Mouse (Mus musculus): ENCODE data around the gene Ctdnep1. TPM values are rescaled to one million over a fixed set of nuclear protein-coding genes. Genes with fewer than 3 reads are reported as not detected.

Gene Ctdnep1
- 121 and 139 TPM in 2 replicates for polyA plus RNA-seq (2012; rRNA removed)

DNA sequence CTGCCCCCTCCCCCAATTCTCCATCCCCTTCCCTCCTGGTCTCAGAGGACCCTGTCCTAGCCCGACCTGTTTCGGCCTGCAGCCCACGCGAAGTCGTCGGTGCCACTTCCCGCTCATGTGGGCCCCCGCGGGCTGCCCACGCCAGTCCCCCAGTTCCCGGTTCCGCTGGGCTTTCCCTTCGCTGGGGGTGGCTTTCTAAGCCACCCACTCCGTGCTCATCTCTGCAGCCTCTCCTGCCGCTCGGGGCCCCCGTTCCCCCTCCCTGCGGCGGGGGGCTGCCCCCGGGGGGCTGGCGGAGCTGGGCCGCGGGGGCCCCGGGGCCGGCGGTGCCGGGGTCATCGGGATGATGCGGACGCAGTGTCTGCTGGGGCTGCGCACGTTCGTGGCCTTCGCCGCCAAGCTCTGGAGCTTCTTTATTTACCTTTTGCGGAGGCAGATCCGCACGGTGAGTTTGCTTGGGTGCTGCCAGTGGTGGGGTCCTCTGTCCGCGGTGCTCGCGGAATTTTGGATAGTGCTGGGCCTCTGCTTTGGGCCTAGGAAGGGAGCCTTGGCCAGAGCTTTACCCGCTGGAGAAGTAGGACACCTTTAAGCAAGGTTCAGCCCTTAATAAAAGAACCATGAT is at the start of gene Ctdnep1:
TSS of gene Ctdnep1 (plus strand) at position 16 of the 622 bp plus-strand sequence.
- H3K4me3 ChIP-seq (ENCODE audit: insufficient read depth, low read length) = peak within 1 kb of the TSS; percentile 56

DNA sequence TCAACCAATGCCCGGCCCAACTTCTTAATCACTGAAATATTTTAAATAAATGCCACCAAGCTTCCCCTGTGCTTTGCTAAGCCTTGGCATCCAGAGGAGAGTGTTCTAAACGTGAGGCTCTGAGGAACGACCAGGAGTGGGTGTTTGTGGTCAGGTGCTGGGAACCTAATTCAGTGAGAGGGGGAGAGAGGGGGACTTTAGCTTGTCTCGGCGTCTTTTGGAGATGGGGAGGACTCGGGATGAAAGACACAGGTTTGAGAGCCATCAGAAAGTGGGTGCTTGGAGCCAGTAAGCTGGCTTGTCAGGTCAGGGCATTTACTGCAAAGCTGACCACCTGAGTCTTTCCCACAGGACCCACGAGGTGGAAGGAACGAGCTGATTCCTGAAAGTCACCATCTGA is 49.2 kb upstream of the Ctdnep1 start:
- no peaks in the 10 kb centered on the region for H3K4me1 ChIP-seq (ENCODE audit: control insufficient read depth, insufficient read depth, low read length)
- H3K27ac ChIP-seq (ENCODE audit: insufficient read depth, low read length) = no peak overlapping the region
- H3K4me3 ChIP-seq (ENCODE audit: insufficient read depth, low read length) = no peak overlapping the region
- no peak for TF ChIP-seq CTCF (IDR thresholded peaks at IDR 0.05; ENCODE audit: extremely low read depth, insufficient read depth, low read length)
- TF ChIP-seq POLR2A (IDR thresholded peaks at IDR 0.05; ENCODE audit: extremely low read depth, insufficient read depth, low read length) = no peak

More for the DNA sequence above, at the start of gene Ctdnep1:
- Histone ChIP-seq H3K27ac (ENCODE audit: insufficient read depth, low read length) (peak within 1 kb of the TSS; percentile 82), H3K4me1 (ENCODE audit: control insufficient read depth, insufficient read depth, low read length) (peaks cover 7% of the 10 kb centered on the region; the same call in 1 of the 2 replicates)
- TF ChIP-seq CTCF (IDR thresholded peaks at IDR 0.05; ENCODE audit: extremely low read depth, insufficient read depth, low read length) (no peak), POLR2A (IDR thresholded peaks at IDR 0.05; ENCODE audit: extremely low read depth, insufficient read depth, low read length) (no peak)

DNA sequence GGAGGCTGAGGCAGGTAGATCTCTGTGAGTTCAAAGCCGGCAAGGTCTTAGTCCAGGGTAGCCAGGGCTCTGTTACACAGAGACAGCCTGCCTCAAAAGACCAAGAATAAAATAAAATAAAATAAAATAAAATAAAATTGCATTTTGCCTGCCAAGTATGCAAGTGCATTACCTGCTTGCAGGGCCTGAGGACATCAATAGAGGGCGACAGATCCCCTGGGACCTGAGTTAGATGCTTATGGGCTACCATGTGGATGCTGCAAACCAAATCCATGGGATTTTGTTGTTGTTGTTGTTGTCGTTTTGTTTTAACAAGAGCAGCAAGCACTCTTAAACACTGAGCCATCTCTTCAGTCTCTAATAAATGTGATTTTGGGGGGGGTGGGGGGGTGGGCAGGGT is 48.7 kb upstream of the Ctdnep1 start:
- Histone ChIP-seq H3K4me1 (ENCODE audit: control insufficient read depth, insufficient read depth, low read length) (peaks cover 2% of the 10 kb centered on the region; the same call in 1 of the 2 replicates), H3K4me3 (ENCODE audit: insufficient read depth, low read length) (no peak overlapping the region), H3K27ac (ENCODE audit: insufficient read depth, low read length) (no peak overlapping the region)
- TF ChIP-seq CTCF (IDR thresholded peaks at IDR 0.05; ENCODE audit: extremely low read depth, insufficient read depth, low read length) (0 out of 2 replicates have a peak, but pooled peaks have one; percentile 17), POLR2A (IDR thresholded peaks at IDR 0.05; ENCODE audit: extremely low read depth, insufficient read depth, low read length) (no peak)

DNA sequence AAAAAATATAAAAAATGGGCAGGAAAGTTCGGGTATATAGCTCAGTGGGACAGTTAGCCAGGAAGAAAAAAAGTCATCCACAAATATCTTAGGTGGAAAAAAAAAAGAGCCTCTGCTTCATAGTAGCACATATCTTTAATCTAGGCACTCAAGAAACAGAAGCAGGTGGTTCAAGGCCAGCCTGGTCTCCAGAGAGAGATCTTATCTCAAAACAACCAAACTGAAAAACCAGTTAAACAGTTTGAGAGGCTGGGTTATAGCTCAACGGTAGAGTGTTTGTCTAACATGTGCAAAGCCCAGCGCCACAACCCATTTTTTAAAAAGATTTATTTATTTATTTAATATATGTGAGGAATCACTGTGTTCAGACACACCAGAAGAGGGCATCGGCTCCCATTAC is 47.9 kb upstream of the Ctdnep1 start:
- no peak overlapping the region for H3K4me3 ChIP-seq (ENCODE audit: insufficient read depth, low read length)
- H3K27ac ChIP-seq (ENCODE audit: insufficient read depth, low read length) = no peak overlapping the region
- no peak for TF ChIP-seq CTCF (IDR thresholded peaks at IDR 0.05; ENCODE audit: extremely low read depth, insufficient read depth, low read length)
- no peak for TF ChIP-seq POLR2A (IDR thresholded peaks at IDR 0.05; ENCODE audit: extremely low read depth, insufficient read depth, low read length)
- peaks cover 2% of the 10 kb centered on the region; the same call in 1 of the 2 replicates for H3K4me1 ChIP-seq (ENCODE audit: control insufficient read depth, insufficient read depth, low read length)

DNA sequence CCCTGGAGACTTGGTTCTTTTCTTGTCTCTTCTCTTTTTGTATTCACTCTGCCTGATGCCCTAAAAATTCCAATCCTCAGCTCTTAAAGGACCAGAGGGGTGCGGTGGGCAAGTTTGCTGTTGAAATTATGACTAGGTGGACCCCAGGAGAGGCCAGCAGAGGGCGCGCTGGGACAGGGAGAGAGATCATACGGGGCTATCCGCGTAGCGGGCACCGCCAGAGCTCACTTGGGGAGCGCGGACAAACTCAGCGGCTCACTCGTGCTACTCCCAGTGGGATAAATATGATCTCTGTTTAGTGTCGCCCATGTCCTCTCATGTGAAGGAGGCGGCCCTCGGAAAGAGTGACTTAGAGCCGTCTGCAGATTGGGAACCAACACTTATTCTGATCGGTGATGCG is 46.8 kb upstream of the Ctdnep1 start:
- H3K27ac ChIP-seq (ENCODE audit: insufficient read depth, low read length) = no peak overlapping the region
- peaks cover 2% of the 10 kb centered on the region; the same call in 1 of the 2 replicates for H3K4me1 ChIP-seq (ENCODE audit: control insufficient read depth, insufficient read depth, low read length)
- TF ChIP-seq POLR2A (IDR thresholded peaks at IDR 0.05; ENCODE audit: extremely low read depth, insufficient read depth, low read length) = no peak
- TF ChIP-seq CTCF (IDR thresholded peaks at IDR 0.05; ENCODE audit: extremely low read depth, insufficient read depth, low read length) = peak; percentile 76
- H3K4me3 ChIP-seq (ENCODE audit: insufficient read depth, low read length) = no peak overlapping the region

DNA sequence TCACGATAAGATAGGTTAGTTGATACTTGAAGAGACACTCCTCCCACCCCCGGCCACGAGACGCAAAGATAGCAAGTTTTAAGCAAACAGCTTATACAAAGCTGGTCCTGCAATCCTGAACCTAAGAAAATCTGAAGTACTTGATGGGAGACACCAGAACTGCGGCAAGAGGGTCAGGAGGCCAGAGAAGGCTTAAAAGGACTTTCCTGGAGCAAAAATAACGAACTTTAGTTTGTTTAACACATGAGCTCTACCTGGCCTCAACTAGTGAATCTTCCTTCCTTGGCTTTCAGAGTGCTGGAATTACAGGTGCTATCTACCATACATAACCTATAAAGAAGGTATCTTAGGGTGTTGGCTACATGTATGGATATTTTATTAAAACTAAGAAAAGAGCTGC is 46.3 kb upstream of the Ctdnep1 start:
- H3K4me3 ChIP-seq (ENCODE audit: insufficient read depth, low read length) = no peak overlapping the region
- no peak overlapping the region for H3K27ac ChIP-seq (ENCODE audit: insufficient read depth, low read length)
- peaks cover 2% of the 10 kb centered on the region; the same call in 1 of the 2 replicates for H3K4me1 ChIP-seq (ENCODE audit: control insufficient read depth, insufficient read depth, low read length)
- TF ChIP-seq POLR2A (IDR thresholded peaks at IDR 0.05; ENCODE audit: extremely low read depth, insufficient read depth, low read length) = no peak
- TF ChIP-seq CTCF (IDR thresholded peaks at IDR 0.05; ENCODE audit: extremely low read depth, insufficient read depth, low read length) = no peak

DNA sequence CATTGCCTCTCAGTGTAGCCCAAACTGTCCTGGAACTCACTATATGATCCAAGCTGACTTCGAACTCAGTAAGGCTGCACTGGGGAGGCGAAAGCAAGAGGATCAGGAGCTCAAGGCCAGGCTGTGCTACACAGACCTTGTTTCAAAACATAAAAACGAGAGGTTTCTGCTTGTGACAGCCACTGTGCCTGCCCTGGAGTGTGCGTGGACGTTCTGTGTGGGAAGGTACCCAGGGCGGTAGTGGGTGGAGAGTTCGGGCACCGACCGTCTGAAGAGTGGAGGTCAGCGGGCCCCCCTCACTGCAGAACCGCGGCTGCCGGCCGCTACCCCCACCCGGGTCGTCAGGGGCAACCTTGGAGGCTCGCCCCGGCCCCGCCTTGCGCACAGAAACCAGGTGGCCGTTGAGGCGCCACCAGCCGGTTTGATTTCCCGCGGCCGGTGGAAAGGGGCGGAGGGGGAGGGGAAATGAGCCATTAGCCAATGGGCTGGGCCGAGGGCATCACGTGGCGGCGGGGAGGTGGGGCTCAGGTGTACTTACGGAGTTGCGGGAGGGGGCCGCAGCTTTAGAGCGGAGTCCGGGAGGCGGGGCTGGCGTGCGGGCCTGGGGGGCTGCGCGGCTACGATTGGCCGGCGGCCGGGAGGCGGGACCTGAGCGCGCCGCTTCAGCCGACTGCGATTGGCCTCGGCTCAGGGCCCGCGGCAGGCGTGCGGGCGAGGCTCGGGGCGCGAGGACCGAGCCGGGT is 45.6 kb upstream of the Ctdnep1 start, which contains the start of gene Ybx2:
TSS of gene Ybx2 (plus strand) at position 660 of the 743 bp plus-strand sequence.
- Histone ChIP-seq H3K27ac (ENCODE audit: insufficient read depth, low read length) (no peak within 1 kb of the TSS), H3K4me1 (ENCODE audit: control insufficient read depth, insufficient read depth, low read length) (peaks cover 2% of the 10 kb centered on the region; the same call in 1 of the 2 replicates), H3K4me3 (ENCODE audit: insufficient read depth, low read length) (0 out of 2 replicates have a peak within 1 kb of the TSS, but pooled peaks have one; percentile 4)
- TF ChIP-seq POLR2A (IDR thresholded peaks at IDR 0.05; ENCODE audit: extremely low read depth, insufficient read depth, low read length) (no peak), CTCF (IDR thresholded peaks at IDR 0.05; ENCODE audit: extremely low read depth, insufficient read depth, low read length) (no peak)

DNA sequence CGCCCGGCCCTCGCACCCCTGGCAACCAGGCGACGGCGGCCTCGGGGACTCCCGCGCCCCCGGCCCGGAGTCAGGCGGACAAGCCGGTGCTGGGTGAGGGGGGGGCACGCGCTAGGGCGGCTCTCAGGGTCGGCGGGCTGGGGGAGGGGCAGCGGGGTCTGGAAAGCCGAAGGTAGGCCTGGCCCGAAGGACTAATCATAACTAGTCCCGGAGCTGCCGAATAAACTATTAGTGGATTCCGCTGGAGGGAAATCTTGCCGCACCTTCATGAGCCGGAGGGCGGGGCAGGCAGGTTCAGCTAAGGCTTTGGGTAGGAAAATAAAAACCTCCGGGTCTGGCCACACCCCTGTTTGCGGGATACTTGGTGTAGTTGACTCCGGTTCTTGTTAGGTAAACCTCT is 44.8 kb upstream of the Ctdnep1 start:
- no peak for TF ChIP-seq POLR2A (IDR thresholded peaks at IDR 0.05; ENCODE audit: extremely low read depth, insufficient read depth, low read length)
- no peak for TF ChIP-seq CTCF (IDR thresholded peaks at IDR 0.05; ENCODE audit: extremely low read depth, insufficient read depth, low read length)
- no peak overlapping the region for H3K4me3 ChIP-seq (ENCODE audit: insufficient read depth, low read length)
- no peak overlapping the region for H3K27ac ChIP-seq (ENCODE audit: insufficient read depth, low read length)
- peaks cover 2% of the 10 kb centered on the region; the same call in 1 of the 2 replicates for H3K4me1 ChIP-seq (ENCODE audit: control insufficient read depth, insufficient read depth, low read length)

DNA sequence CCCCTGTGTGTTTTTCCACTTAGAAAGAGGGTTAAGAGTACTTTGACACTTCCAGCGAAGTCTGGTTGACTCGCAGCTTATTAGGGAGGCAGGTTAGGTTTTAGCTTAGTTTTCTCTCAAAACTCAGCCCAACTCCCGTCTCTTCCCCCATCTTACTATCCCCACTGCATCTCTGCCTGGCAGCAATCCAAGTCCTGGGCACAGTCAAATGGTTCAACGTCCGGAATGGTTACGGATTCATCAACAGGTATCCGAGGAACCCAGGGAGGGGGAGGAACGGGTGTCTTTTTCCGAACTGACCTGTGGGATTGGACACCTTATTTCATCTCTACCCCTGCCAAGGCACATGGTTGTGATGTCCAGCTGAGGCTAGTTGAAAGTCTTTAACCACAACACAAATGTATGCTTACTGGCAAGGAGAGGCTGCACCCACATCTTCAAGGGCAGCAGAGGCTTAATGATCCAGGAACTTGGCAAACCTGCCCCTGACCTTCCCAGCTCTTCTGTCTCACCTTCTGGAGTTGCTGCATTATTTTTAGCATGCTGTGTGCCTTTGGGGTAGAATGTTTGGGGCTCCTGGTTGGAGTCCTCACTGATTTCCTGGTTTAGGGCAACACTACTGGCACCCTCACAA is 44.1 kb upstream of the Ctdnep1 start:
- Histone ChIP-seq H3K4me1 (ENCODE audit: control insufficient read depth, insufficient read depth, low read length) (peaks cover 2% of the 10 kb centered on the region; the same call in 1 of the 2 replicates), H3K4me3 (ENCODE audit: insufficient read depth, low read length) (no peak overlapping the region), H3K27ac (ENCODE audit: insufficient read depth, low read length) (no peak overlapping the region)
- TF ChIP-seq CTCF (IDR thresholded peaks at IDR 0.05; ENCODE audit: extremely low read depth, insufficient read depth, low read length) (no peak), POLR2A (IDR thresholded peaks at IDR 0.05; ENCODE audit: extremely low read depth, insufficient read depth, low read length) (no peak)

Data from cortical plate, adult 2 months (tissue).